Mouse (Mus musculus): ENCODE data around the gene Fbxl17.

- no peak for TF ChIP-seq EP300 (IDR thresholded peaks at IDR 0.05; ENCODE audit: insufficient read depth, low read depth, low read length)
- no peak for TF ChIP-seq CTCF (IDR thresholded peaks at IDR 0.05)
Observed at GRCm38 (mm10) chr17:63342440-63342839, 157.4 kb downstream of the Fbxl17 start.
